Mouse (Mus musculus) MEL (cell line): Measurements from ENCODE around the gene Ncf4. TPM values are rescaled to one million over a fixed set of nuclear protein-coding genes. Genes with fewer than 3 reads are reported as not detected.

ENCODE experiments used
- DNase-seq: peaks from one replicate; pipeline ENCODE4 v3.0.0; 2011; ENCODE audit warnings: low read depth, low spot score
- H3K27ac ChIP-seq: 2 replicates; pipeline ENCODE4 v1.5.1; 2012; ENCODE audit warnings: low read depth, mild to moderate bottlenecking, control low read depth, low read length, moderate library complexity; ENCODE audit not compliant: control insufficient read depth
- H3K27me3 ChIP-seq, 2 experiments: fragments of 150-350 bp in 1 of 2; sonication (generic) in 1 of 2; 2 replicates each; pipeline ENCODE4 v1.6.1; 2012; ENCODE audit warnings: low read length in 2 of 2, mild to moderate bottlenecking in 2 of 2, improper control_type of control experiment in 1 of 2, moderate library complexity in 1 of 2; ENCODE audit not compliant: insufficient read depth in 2 of 2, control insufficient read depth in 1 of 2
- H3K36me3 ChIP-seq, 2 experiments: 2 replicates each; pipeline ENCODE4 v1.6.1; 2012 to 2014; ENCODE audit warnings: low read length in 2 of 2, improper control_type of control experiment in 1 of 2, inconsistent platforms in 1 of 2, mild to moderate bottlenecking in 1 of 2; ENCODE audit not compliant: insufficient read depth in 2 of 2, control insufficient read depth in 1 of 2
- H3K4me1 ChIP-seq, 2 experiments: fragments of 150-350 bp in 1 of 2; sonication (generic) in 1 of 2; 2 replicates each; pipeline ENCODE4 v1.6.1; 2012; ENCODE audit warnings: low read length in 2 of 2, improper control_type of control experiment in 1 of 2, mild to moderate bottlenecking in 1 of 2; ENCODE audit not compliant: insufficient read depth in 2 of 2, control insufficient read depth in 1 of 2
- H3K4me3 ChIP-seq, 2 experiments: fragments of 150-350 bp in 1 of 2; sonication (generic) in 1 of 2; 2 replicates each; pipeline ENCODE4 v1.5.1; 2012; ENCODE audit warnings: low read depth in 2 of 2, low read length in 2 of 2, mild to moderate bottlenecking in 2 of 2, moderate library complexity in 2 of 2, control low read depth in 1 of 2, improper control_type of control experiment in 1 of 2; ENCODE audit not compliant: control insufficient read depth in 1 of 2, insufficient read depth in 1 of 2
- H3K79me2 ChIP-seq: 2 replicates; pipeline ENCODE4 v1.6.1; 2012; ENCODE audit warnings: mild to moderate bottlenecking, low read length, moderate library complexity; ENCODE audit not compliant: control insufficient read depth, poor library complexity, insufficient read depth
- H3K9ac ChIP-seq: 2 replicates; pipeline ENCODE4 v1.6.1; 2012; ENCODE audit warnings: low read depth, mild to moderate bottlenecking, control low read depth, low read length, moderate library complexity; ENCODE audit not compliant: control insufficient read depth, poor library complexity, severe bottlenecking
- H3K9me3 ChIP-seq: fragments of 150-350 bp; sonication (generic); replicated peaks from 2 replicates; pipeline ENCODE4 v1.6.1; 2012; ENCODE audit warnings: mild to moderate bottlenecking, low read length, improper control_type of control experiment, moderate library complexity; ENCODE audit not compliant: insufficient read depth
- CHD2 ChIP-seq: IDR thresholded peaks from 2 replicates; pipeline ENCODE4 v1.6.1; 2011; ENCODE audit warnings: low read length, improper control_type of control experiment
- ELF1 ChIP-seq: IDR thresholded peaks from 2 replicates; pipeline ENCODE4 v1.6.1; 2014; ENCODE audit warnings: low read depth, mild to moderate bottlenecking, inconsistent platforms, low read length, improper control_type of control experiment, moderate library complexity
- GABPA ChIP-seq: IDR thresholded peaks from 2 replicates; pipeline ENCODE4 v1.6.1; 2012; ENCODE audit warnings: low read depth, mild to moderate bottlenecking, inconsistent platforms, low read length, improper control_type of control experiment, moderate library complexity
- HCFC1 ChIP-seq: IDR thresholded peaks from 2 replicates; pipeline ENCODE4 v1.6.1; 2012; ENCODE audit warnings: low read depth, mild to moderate bottlenecking, inconsistent platforms, low read length, improper control_type of control experiment, moderate library complexity
- KAT2A ChIP-seq: conservative IDR thresholded peaks from 2 replicates; pipeline ENCODE4 v1.6.1; 2012; ENCODE audit warnings: low read depth, low read length, improper control_type of control experiment, inconsistent platforms
- MAFK ChIP-seq: IDR thresholded peaks from 2 replicates; pipeline ENCODE4 v1.6.1; 2011; ENCODE audit warnings: low read depth, mild to moderate bottlenecking, low read length, improper control_type of control experiment, borderline replicate concordance
- MAX ChIP-seq: IDR thresholded peaks from 2 replicates; pipeline ENCODE4 v1.6.1; 2011; ENCODE audit warnings: low read length, improper control_type of control experiment
- MAZ ChIP-seq: IDR thresholded peaks from 2 replicates; pipeline ENCODE4 v1.6.1; 2012; ENCODE audit warnings: low read depth, mild to moderate bottlenecking, inconsistent platforms, low read length, improper control_type of control experiment
- NRF1 ChIP-seq: IDR thresholded peaks from 2 replicates; pipeline ENCODE4 v1.6.1; 2014; ENCODE audit warnings: low read depth, mild to moderate bottlenecking, inconsistent platforms, low read length, improper control_type of control experiment, moderate library complexity; ENCODE audit not compliant: poor library complexity, insufficient read depth, severe bottlenecking
- POLR2A ChIP-seq, 2 experiments: IDR thresholded peaks; 2 replicates each; pipeline ENCODE4 v1.6.1; 2011 to 2012; ENCODE audit warnings: low read length in 2 of 2, mild to moderate bottlenecking in 2 of 2, control low read depth in 1 of 2, improper control_type of control experiment in 1 of 2, low read depth in 1 of 2, moderate library complexity in 1 of 2; ENCODE audit not compliant: control insufficient read depth in 1 of 2, insufficient read depth in 1 of 2, poor library complexity in 1 of 2
- POLR2AphosphoS5 ChIP-seq: IDR thresholded peaks from 2 replicates; pipeline ENCODE4 v1.6.1; 2012; ENCODE audit warnings: low read depth, borderline replicate concordance, mild to moderate bottlenecking, inconsistent platforms, low read length, moderate library complexity, mixed read lengths
- SIN3A ChIP-seq: IDR thresholded peaks from 2 replicates; pipeline ENCODE4 v1.6.1; 2012; ENCODE audit warnings: low read length, improper control_type of control experiment, inconsistent platforms
- TBP ChIP-seq: IDR thresholded peaks from 2 replicates; pipeline ENCODE4 v1.8.0; 2011; ENCODE audit warnings: low read depth, low read length, improper control_type of control experiment
- TCF12 ChIP-seq: IDR thresholded peaks from 2 replicates; pipeline ENCODE4 v1.6.1; 2014; ENCODE audit warnings: low read depth, mild to moderate bottlenecking, inconsistent platforms, low read length, improper control_type of control experiment, moderate library complexity
- ZC3H11A ChIP-seq: IDR thresholded peaks from 2 replicates; pipeline ENCODE4 v1.6.1; 2012; ENCODE audit warnings: low read depth, mild to moderate bottlenecking, inconsistent platforms, low read length, improper control_type of control experiment
- ZKSCAN1 ChIP-seq: IDR thresholded peaks from 2 replicates; pipeline ENCODE4 v1.6.1; 2012; ENCODE audit warnings: low read depth, mild to moderate bottlenecking, inconsistent platforms, low read length, improper control_type of control experiment, moderate library complexity
- polyA plus RNA-seq, 2 experiments: library from polyadenylated mRNA; stranded (reverse) in 1 of 2; unstranded in 1 of 2; fragments of >175 nt in 1 of 2; fragments of >200 nt in 1 of 2; gene quantifications; 2 replicates each; pipeline versions ENCODE4 v1.2.1 to v1.2.4; 2012; ENCODE audit warnings: low replicate concordance in 2 of 2, low read depth in 1 of 2; ENCODE audit not compliant: insufficient read length in 2 of 2, insufficient read depth in 1 of 2, missing spikeins in 1 of 2
- total RNA-seq: library from RNA; depleted of rRNA; stranded (reverse); fragments of 300-350 nt; gene quantifications from 2 replicates; pipeline ENCODE4 v1.2.3, GENCODE M21; 2012

The Ncf4 gene
- total and polyA plus RNA-seq, 3 experiments: 1.7 to 16.5 TPM; not detected in 1

DNA sequence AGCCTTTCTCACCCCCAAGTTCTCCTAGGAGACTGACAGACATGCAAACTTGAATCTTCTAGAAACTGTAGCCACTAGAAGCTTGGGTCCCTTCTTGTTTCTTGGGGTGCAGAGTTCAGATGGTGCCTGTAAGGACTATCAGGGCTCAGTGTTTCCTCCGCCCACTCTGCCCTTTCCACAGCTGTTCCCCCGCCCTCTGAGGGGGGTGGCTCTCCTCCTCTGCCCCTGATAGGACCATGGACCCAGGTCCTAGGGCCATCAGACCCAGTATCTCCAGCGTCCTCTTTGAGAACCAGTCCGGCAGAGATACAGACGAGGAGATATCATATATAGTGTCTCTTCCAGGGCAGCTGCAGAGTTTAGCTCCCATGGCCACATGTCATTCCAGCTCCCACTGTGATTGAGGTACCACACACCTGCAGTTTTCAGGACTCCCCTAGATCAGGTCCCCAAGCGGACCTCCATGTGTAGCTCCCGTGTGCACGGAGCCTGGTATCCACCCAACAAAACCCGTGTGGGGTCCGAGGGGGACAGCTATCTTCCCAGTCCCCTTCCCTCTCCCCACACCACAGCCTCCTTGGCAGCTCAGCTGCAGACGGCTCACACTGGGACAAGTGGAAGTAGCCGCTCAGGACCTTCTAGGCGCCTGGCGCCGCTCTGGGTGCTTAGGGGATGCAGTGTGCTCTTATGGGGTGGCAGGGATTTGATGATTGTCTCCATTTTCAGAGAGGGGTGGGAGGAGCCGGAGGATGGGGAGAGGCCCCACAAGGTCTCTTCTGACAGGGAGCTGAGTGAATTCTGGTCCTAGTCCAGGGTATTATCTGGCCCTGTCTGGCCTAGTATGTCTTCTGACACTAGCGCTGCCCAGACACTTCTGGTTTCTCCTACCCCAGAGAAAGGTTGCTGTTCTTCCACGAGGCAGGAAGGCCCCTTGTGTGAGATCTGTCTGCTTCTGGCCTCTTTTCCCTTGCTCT is 1.8 kb downstream of the Ncf4 start:
- Histone ChIP-seq H3K79me2 (no peaks in the 10 kb centered on the region), H3K4me1 (peaks cover 0 to 7% of the 10 kb centered on the region in 2 experiments; a peak in 2 of 4 replicates), H3K9me3 (no peaks in the 10 kb centered on the region), H3K9ac (no peak overlapping the region), H3K36me3 (no peaks in the 10 kb centered on the region), H3K4me3 (no peak overlapping the region), H3K27ac (no peak overlapping the region), H3K27me3 (no peaks in the 10 kb centered on the region)
- TF ChIP-seq MAFK (no peak), MAZ (no peak), TBP (no peak), CHD2 (no peak), HCFC1 (no peak), GABPA (no peak), POLR2A (IDR thresholded peaks at IDR 0.05; ENCODE audit: control insufficient read depth in 1 of 2, insufficient read depth in 1 of 2, low read depth in 1 of 2, low read length in 2 of 2, poor library complexity in 1 of 2) (no peak), NRF1 (no peak)
- no peak for DNase-seq

DNA sequence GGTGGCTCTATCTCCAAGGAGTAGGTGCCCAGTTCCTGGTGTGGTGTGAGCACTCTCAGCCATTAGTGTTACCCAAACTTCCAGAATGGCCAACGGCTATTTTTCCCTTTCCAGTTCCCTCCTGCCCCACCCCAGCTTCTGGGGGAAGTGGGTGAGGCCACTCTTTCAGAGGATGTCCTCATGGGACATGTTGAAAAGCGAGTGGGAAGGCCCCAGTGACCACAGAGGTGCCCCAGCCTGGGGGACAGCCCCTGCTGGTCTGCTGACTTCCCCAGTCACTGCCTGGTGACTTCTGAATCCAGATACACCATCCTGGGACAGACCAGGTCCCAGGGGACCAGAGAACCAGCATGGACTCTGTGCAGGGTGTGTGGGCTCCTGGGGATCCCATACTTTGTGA is 3.1 kb downstream of the Ncf4 start:
- no peak for TF ChIP-seq ZKSCAN1
- no peak for TF ChIP-seq POLR2AphosphoS5
- no peak for TF ChIP-seq MAX
- TF ChIP-seq ZC3H11A: no peak
- TF ChIP-seq SIN3A: no peak
- no peak for TF ChIP-seq MAZ
- no peak for TF ChIP-seq CHD2
- TF ChIP-seq TCF12: no peak
- no peak for TF ChIP-seq ELF1
- no peak for TF ChIP-seq KAT2A
- H3K27me3 ChIP-seq: no peaks in the 10 kb centered on the region
- H3K4me1 ChIP-seq: peaks cover 0 to 7% of the 10 kb centered on the region in 2 experiments; a peak in 2 of 4 replicates
- no peaks in the 10 kb centered on the region for H3K9me3 ChIP-seq
- H3K4me3 ChIP-seq: no peak overlapping the region
- no peak overlapping the region for H3K9ac ChIP-seq
- H3K79me2 ChIP-seq: no peaks in the 10 kb centered on the region
- H3K36me3 ChIP-seq: no peaks in the 10 kb centered on the region
- DNase-seq: no peak
- no peak overlapping the region for H3K27ac ChIP-seq
